Mouse (Mus musculus) adrenal gland (tissue): ENCODE data around the gene Lin9.

Experiments used
- intact Hi-C: fragments of 180-260 bp; cut with DNase I; formaldehyde crosslinking; loops from one replicate; pipeline ENCODE4 v1.15.1; 2025

The Lin9 gene

DNA sequence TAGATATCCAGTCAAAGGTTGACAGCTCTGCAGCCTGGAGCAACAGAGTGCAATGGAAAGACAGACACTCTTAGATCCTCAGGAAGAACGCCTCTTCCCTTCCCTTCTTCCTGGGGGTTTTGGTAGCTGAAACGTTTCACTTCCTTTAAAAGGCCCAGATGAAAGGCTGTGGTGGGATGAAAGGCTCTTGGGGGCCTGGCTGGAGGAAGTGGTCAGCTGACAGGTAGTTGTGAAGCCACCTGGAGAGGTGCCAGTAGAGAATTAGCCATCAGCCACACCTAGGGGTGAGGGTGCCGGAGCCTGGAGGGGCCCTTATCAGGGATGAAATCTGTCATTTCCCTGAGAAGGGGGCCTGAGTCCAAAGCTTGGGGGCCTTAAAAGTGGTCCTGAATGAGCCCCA lies 66.4 kb downstream of the Lin9 start:
- intact Hi-C loops = no loop called here

DNA sequence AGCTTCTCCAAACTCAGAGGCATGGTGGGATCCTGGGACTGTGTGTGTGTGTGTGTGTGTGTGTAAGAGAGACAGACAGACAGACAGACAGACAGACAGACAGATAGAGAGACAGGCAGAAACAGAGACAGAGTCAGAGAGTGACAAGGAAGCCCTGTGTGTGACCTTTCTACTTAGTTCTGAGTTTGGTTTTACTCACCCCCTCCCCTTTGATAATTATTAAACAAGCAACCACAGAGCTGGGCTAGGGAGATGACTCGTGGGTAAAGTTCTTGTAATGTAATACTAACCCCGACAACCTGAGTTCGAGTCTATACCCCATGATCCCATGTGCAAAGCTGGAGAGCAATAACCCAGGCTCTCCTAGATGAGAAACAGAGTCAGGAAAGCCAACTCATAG lies 66.9 kb downstream of the Lin9 start:
- intact Hi-C loops = no loop called here

DNA sequence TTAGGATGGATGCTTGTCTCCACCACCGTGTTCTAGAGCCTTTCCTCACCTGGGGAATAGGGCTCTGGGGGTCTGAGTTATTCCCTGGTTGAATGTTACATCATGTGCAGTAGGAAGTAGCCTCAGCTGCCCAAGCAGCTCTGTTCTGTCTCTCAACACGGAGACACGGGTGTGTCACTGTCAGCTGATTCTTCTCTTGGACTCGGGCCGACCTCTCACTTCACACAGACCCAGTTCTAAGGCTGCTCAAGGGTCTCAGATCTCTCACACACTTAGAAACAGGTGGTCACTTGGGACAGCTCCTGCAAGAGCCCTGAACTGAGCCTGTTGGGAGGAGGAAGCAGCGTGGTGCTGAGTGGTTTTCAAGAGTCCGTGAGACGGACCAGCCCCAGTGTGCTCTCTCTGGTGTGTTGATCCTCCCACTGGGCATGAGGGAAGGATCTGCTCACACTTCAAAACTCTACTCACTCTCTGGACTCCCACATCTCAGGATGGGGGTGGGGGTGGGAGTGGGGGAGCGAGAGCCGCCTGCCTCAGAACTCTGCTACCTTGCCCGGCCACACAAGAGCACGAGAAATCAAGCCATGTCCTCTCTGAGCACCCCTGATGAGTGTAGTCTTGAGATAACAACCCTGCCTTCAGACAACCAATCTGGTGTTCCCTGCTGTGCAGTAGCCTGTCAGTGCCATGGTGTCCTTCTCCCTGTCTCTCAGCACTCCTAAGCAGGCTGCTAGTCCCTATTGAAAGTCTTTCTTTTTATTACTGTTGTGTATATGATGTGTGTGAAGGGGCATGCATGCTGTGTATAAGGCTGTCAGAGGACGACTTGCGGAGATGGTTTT lies 68.2 kb downstream of the Lin9 start:
- intact Hi-C loops = no loop called here

DNA sequence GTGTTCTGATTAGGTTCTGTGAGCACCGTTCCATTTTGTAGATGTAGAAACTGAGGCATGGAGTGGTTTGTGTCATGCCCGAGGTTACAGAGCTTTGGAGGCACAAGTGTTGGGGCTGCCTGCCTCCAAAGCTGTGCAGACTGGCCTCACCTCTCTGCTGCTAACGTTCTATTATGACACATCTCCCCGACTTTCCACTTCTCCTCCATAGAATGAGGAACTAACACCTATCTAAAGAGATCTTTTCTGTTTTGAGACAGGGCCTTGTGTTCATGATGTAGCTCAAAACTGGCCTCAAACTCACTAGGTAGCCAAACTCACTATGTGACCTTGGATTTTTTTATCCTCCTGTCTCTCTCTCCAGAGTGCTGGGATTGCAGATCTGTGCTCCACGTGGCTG lies 77.8 kb downstream of the Lin9 start:
- intact Hi-C loops = loop anchor here (10.0 kb wide), 1 partner anchor 284 kb away; no protein-coding TSS in a partner anchor

DNA sequence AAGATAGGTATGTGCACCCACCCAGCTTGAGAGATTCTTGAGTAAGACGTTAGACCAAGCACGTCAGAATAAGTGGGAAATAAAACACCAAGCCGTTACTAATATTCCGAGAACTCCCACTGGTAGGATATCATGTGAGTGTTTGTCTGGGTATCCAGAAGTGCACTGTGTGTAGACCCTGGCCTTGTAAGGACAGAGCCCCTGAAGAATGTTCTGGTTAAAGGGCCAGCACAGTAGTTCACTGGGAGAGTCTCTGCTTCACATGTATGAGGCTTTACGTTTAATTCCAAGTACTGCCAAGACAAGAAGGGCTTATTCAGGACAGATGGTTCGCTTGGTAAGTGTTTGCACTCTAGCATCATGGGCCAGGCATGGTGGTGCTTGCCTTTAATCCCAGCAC lies 78.5 kb downstream of the Lin9 start:
- intact Hi-C loops = loop anchor here (10.0 kb wide), 1 partner anchor 285 kb away; no protein-coding TSS in a partner anchor

DNA sequence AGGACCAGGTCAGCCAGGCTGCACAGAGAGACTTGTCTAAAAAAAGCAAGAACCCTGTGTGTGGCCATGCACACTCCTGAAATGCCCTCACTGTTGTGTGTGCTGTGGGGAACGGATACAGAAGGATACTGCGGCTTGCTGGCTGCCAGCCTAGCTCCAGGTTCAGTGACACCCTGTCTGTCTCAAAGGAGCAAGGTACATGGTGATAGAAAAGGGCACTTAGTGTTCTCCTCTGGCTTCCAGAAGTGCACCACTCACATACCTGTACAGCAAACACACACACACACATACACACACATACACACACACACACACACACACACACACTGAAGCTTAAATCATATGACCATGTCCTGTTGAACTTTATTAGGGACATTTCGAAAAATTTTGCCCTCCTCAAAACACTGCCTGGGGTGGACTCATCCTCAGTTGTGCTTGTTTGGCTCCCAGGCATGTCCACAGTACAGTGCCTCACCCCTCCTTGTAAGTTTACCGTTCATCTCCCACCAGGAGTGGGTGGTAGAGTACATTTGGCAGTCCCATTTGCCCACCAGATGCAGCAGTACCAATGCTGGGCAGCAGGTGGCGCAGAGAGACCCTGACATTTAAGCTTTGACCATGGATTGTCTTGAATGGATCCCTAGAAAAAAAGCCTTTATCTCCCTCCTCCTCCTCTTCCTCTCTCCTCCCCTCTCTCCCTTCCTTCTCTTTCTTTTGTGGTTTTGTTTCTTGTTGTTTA lies 79.2 kb downstream of the Lin9 start:
- intact Hi-C loops = loop anchor here (1.0 to 10.0 kb wide), 2 partner anchors 44 to 285 kb away; no protein-coding TSS in a partner anchor

DNA sequence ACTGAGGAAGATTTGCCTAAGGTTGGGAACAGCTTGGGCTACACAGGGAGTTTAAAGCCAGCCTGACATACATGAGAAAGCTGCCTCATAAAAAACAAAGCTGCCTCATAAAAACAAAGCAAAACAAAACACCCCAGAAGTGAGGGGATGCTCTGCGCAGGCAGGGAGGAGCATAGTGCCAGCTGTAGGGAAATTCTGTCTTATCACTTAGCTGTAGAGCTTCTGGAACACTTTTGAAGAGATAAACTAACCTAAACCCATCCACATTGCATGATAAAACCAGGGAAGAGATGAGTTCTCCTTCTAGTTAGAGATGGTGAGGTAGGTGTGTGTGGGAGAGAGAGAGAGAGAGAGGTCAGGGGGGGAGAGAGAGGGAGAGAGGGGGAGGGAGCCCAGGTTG lies 81.7 kb downstream of the Lin9 start:
- intact Hi-C loops = no loop called here

DNA sequence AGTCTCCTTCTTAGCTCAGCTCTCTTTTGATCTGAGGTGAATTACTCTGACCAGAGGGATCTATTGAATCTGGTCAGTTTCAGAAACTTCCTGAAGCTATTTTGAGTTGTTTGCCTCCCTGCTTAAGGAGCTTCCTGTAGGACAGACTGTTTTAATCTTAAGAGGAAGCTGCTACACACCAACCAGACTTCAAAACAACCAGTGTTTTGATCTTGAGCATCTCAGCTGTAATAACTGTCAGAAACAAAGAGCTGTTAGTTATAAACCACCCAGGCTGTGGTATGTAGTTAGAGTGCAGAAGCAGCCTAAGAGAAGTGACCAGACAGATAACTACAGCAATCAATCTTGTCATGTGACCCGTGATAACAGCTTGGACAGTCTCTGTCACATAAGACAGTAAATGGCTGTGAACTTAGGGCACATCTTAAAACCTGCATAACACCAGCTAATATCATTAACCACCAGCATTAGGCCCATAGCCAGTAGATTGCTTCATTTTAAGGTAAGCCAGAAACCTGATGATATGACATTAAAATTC lies 82.8 kb downstream of the Lin9 start:
- intact Hi-C loops = no loop called here

DNA sequence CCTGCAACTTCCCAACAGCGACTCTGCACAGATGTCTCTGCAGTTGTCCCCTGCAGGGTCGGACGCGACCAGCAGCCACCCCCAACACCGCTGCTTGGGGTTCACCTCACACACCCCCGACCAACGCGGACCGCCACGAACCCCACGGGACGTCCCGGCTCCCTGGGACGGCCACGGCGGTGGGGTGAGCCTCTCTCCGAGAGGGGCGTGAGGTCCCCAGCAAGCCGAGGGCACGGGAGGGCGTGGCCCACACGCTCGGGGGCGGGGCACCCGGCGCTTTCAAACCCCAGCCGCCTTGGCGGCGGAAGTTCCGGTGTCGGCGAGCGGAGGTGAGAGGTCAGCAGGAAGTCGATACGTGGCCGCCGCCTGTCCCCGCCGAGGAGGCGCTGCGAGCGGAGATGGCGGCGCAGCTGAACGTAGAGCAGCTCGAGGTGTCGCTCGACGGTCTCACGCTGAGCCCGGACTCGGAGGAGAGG lies 84.8 kb downstream of the Lin9 start, which contains the start of gene Acbd3:
Acbd3 (plus strand) TSS at position 340 of the 476 bp plus-strand sequence.
- intact Hi-C loops = no loop called here

DNA sequence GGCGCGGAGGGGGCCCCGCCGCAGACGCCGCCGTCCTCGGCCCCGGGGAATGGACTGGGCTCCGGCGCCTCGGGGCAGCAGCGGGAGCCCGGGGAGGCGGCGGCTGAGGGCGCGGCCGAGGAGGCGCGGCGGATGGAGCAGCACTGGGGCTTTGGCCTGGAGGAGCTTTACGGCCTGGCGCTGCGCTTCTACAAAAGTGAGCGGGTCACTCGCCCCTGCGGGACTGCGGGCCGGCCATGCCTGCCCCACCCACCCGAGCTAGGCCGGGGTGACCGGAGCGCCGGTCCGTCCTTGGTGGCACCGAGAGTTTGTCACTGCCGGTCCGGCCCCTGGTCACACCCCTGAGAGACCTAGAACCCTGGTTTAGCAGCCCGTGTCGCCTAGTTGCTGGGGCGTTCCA lies 85.2 kb downstream of the Lin9 start:
- intact Hi-C loops = no loop called here

DNA sequence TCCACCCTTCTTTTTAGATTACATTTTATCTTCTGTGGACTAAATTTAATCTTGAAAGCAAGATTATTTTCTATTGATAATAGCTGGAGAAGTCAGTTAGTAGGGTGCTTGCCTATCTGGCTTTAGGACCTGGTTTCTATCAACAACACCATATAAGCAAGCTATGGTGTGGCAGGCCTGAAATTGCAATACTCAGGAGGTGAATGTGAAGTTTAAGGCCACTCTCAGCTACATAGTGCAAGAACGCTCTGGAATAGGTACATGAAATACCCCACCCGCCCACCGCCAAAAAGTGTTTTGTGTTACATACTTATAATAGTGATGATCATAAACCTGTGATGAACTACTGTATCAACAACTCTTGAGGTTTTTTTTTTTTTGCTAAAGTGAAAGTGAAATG lies 88.3 kb downstream of the Lin9 start:
- intact Hi-C loops = no loop called here
